In the genomic region with DNA sequence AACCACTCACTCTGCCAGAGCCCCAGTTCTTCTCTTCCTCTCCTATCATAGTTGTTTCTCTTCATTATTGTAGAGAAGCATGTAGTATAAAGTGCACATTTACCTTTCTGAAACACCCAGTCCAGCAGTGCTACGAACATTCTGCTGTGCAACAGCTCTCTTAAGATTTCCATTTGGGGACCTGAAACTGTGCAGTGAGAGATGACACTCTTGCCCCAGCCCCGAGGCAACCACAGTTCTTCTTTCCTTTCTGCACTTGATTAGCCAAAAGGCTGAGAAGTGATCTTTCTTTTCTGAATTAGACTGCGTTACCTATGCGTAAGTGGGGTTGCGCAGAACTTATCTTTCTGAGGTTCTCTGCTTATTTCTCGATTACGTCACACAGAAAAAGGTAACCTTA, we compare ENCODE assay signal across 24 mouse cellular contexts. TPM values are rescaled to one million over a fixed set of nuclear protein-coding genes. Genes with fewer than 3 reads are reported as not detected.
"Had no signal": no experiment of that assay in that cellular context is flagged by ENCODE, and none has a peak within 500 bp of the region (broad histone marks: within the 10 kb centered on the region; RNA-seq: fewer than 3 reads in every experiment).

No protein-coding gene starts in this region.

- ATAC-seq: intestine, embryonic 15.5 days had no signal

- H3K27ac ChIP-seq: intestine, embryonic 15.5 days; kidney, embryonic 15.5 days; limb, embryonic 12.5 days; liver, embryonic 14.5 days; midbrain, embryonic 10.5 days; neural tube, embryonic 15.5 days had no signal

- H3K27me3 ChIP-seq: intestine, embryonic 15.5 days; kidney, embryonic 15.5 days; limb, embryonic 12.5 days; neural tube, embryonic 15.5 days had no signal

- H3K9ac ChIP-seq: intestine, embryonic 15.5 days; kidney, embryonic 15.5 days; limb, embryonic 12.5 days; liver, embryonic 14.5 days; neural tube, embryonic 15.5 days had no signal

- H3K36me3 ChIP-seq: intestine, embryonic 15.5 days; kidney, embryonic 15.5 days; limb, embryonic 12.5 days; midbrain, embryonic 10.5 days; neural tube, embryonic 15.5 days had no signal

- H3K4me1 ChIP-seq: intestine, embryonic 15.5 days; kidney, embryonic 15.5 days; limb, embryonic 12.5 days; midbrain, embryonic 10.5 days; neural tube, embryonic 15.5 days had no signal

- DNase-seq: kidney, adult 2 months; kidney, postnatal 14 days; layer of hippocampus, postnatal 36 days; liver; lung, adult 2 months; lung, postnatal 10 days; midbrain, embryonic 14.5 days; right cerebral cortex, adult 18-20 months; right cerebral cortex, postnatal 25 days; thymus, adult 18-20 months; thymus, postnatal 14 days had no signal

- H3K9me3 ChIP-seq: intestine, embryonic 15.5 days; kidney, embryonic 15.5 days; limb, embryonic 12.5 days; midbrain, embryonic 10.5 days; neural tube, embryonic 15.5 days had no signal

- H3K4me3 ChIP-seq: intestine, embryonic 15.5 days; kidney, embryonic 15.5 days; limb, embryonic 12.5 days; midbrain, embryonic 10.5 days; myocyte; neural tube, embryonic 15.5 days had no signal

- H3K4me2 ChIP-seq: intestine, embryonic 15.5 days; kidney, embryonic 15.5 days; limb, embryonic 12.5 days; neural tube, embryonic 15.5 days had no signal

RNA-seq across cellular contexts. Expression of gene Gm29094, which starts 28.9 kb away (rescaled TPM):
- total RNA-seq: layer of hippocampus, postnatal 36 days; left cerebral cortex, postnatal 36 days had no signal
- polyA plus RNA-seq: kidney, adult 2 months; kidney, embryonic 15.5 days; large intestine, adult 2 months; limb, embryonic 12.5 days; lung, adult 2 months; myocyte; neural tube, embryonic 11.5 days; small intestine, adult 2 months; stomach, embryonic 14.5 days; urinary bladder, adult 2 months had no signal

RNA-seq across cellular contexts. Expression of gene Bcl2a1b, which starts 29.1 kb away (rescaled TPM):
- polyA plus RNA-seq: myocyte had no signal
